Mouse (Mus musculus): ENCODE measurements around the gene Slc5a3. TPM values are rescaled to one million over a fixed set of nuclear protein-coding genes. Genes with fewer than 3 reads are reported as not detected.

The Slc5a3 gene
- polyA plus RNA-seq, 1 experiment from 2014 or later, result 0.82 TPM

- TF ChIP-seq EP300 (IDR thresholded peaks at IDR 0.05; ENCODE audit: low read depth) (no peak), CTCF (IDR thresholded peaks at IDR 0.05; ENCODE audit: low read depth) (no peak)
- no peak overlapping the region for H3K4me2 ChIP-seq (ENCODE audit: low read depth, low read length)
- H3K27ac ChIP-seq (ENCODE audit: low read depth), result no peak overlapping the region
- H3K27me3 ChIP-seq (ENCODE audit: insufficient read depth, low read length), result no peaks in the 10 kb centered on the region
- ATAC-seq (no peak), DNase-seq (no peak)
- peaks cover 6% of the 10 kb centered on the region for H3K4me1 ChIP-seq (ENCODE audit: insufficient read depth)
- H3K9ac ChIP-seq (replicated peaks), result no peak overlapping the region
- WGBS (ENCODE audit: insufficient replicate concordance), result 81% methylated on average over 10 of the region's 10 CpGs
- no peaks in the 10 kb centered on the region for H3K36me3 ChIP-seq (replicated peaks; ENCODE audit: insufficient read depth, low read length)
- H3K9me3 ChIP-seq (ENCODE audit: low read length), result no peaks in the 10 kb centered on the region
- H3K4me3 ChIP-seq (ENCODE audit: low read depth, low read length), result no peak overlapping the region
Observed at GRCm38 (mm10) chr16:92083771-92084453, 25.8 kb downstream of the Slc5a3 start.

- WGBS (ENCODE audit: insufficient replicate concordance), result 40% methylated on average over 3 of the region's 3 CpGs
- TF ChIP-seq CTCF (IDR thresholded peaks at IDR 0.05; ENCODE audit: low read depth) (no peak), EP300 (IDR thresholded peaks at IDR 0.05; ENCODE audit: low read depth) (no peak)
- Histone ChIP-seq H3K4me3 (ENCODE audit: low read depth, low read length) (no peak overlapping the region), H3K9me3 (ENCODE audit: low read length) (no peaks in the 10 kb centered on the region), H3K9ac (replicated peaks) (no peak overlapping the region), H3K27ac (ENCODE audit: low read depth) (no peak overlapping the region; the same call in 1 of the 2 replicates), H3K36me3 (replicated peaks; ENCODE audit: insufficient read depth, low read length) (no peaks in the 10 kb centered on the region), H3K4me2 (ENCODE audit: low read depth, low read length) (no peak overlapping the region), H3K27me3 (ENCODE audit: insufficient read depth, low read length) (no peaks in the 10 kb centered on the region), H3K4me1 (ENCODE audit: insufficient read depth) (peaks cover 13% of the 10 kb centered on the region)
- no peak for ATAC-seq
- no peak for DNase-seq
Observed at GRCm38 (mm10) chr16:92089225-92089624, 31.1 kb downstream of the Slc5a3 start.

- no peak overlapping the region for H3K4me2 ChIP-seq (ENCODE audit: low read depth, low read length)
- no peak for TF ChIP-seq EP300 (IDR thresholded peaks at IDR 0.05; ENCODE audit: low read depth)
- TF ChIP-seq CTCF (IDR thresholded peaks at IDR 0.05; ENCODE audit: low read depth), result no peak
- H3K27ac ChIP-seq (ENCODE audit: low read depth), result no peak overlapping the region
- H3K9ac ChIP-seq (replicated peaks), result no peak overlapping the region
- WGBS (ENCODE audit: insufficient replicate concordance), result 77% methylated on average over 5 of the region's 5 CpGs
- ATAC-seq (no peak), DNase-seq (no peak)
- H3K4me1 ChIP-seq (ENCODE audit: insufficient read depth), result peaks cover 9% of the 10 kb centered on the region
- no peaks in the 10 kb centered on the region for H3K27me3 ChIP-seq (ENCODE audit: insufficient read depth, low read length)
- no peaks in the 10 kb centered on the region for H3K9me3 ChIP-seq (ENCODE audit: low read length)
- no peak overlapping the region for H3K4me3 ChIP-seq (ENCODE audit: low read depth, low read length)
- no peaks in the 10 kb centered on the region for H3K36me3 ChIP-seq (replicated peaks; ENCODE audit: insufficient read depth, low read length)
Observed at GRCm38 (mm10) chr16:92091876-92092275, 33.8 kb downstream of the Slc5a3 start.

GRCm38 (mm10) chr16:92098351-92099051 lies 40.4 kb downstream of the Slc5a3 start:
- no peaks in the 10 kb centered on the region for H3K9me3 ChIP-seq (ENCODE audit: low read length)
- no peaks in the 10 kb centered on the region for H3K4me1 ChIP-seq (ENCODE audit: insufficient read depth)
- ATAC-seq (no peak), DNase-seq (no peak)
- peaks cover 2% of the 10 kb centered on the region; the same call in 1 of the 2 replicates for H3K36me3 ChIP-seq (replicated peaks; ENCODE audit: insufficient read depth, low read length)
- no peaks in the 10 kb centered on the region for H3K27me3 ChIP-seq (ENCODE audit: insufficient read depth, low read length)
- no peak overlapping the region for H3K4me3 ChIP-seq (ENCODE audit: low read depth, low read length)
- H3K9ac ChIP-seq (replicated peaks), result no peak overlapping the region
- H3K4me2 ChIP-seq (ENCODE audit: low read depth, low read length), result no peak overlapping the region
- TF ChIP-seq EP300 (IDR thresholded peaks at IDR 0.05; ENCODE audit: low read depth), result no peak
- TF ChIP-seq CTCF (IDR thresholded peaks at IDR 0.05; ENCODE audit: low read depth), result no peak
- H3K27ac ChIP-seq (ENCODE audit: low read depth), result no peak overlapping the region
- WGBS (ENCODE audit: insufficient replicate concordance), result 81% methylated on average over 10 of the region's 10 CpGs

- H3K4me3 ChIP-seq (ENCODE audit: low read depth, low read length), result no peak overlapping the region
- no peaks in the 10 kb centered on the region for H3K9me3 ChIP-seq (ENCODE audit: low read length)
- no peak for TF ChIP-seq EP300 (IDR thresholded peaks at IDR 0.05; ENCODE audit: low read depth)
- no peak for TF ChIP-seq CTCF (IDR thresholded peaks at IDR 0.05; ENCODE audit: low read depth)
- no peak overlapping the region for H3K4me2 ChIP-seq (ENCODE audit: low read depth, low read length)
- H3K27me3 ChIP-seq (ENCODE audit: insufficient read depth, low read length), result no peaks in the 10 kb centered on the region
- no peak for ATAC-seq
- 82% methylated on average over 16 of the region's 16 CpGs for WGBS (ENCODE audit: insufficient replicate concordance)
- H3K9ac ChIP-seq (replicated peaks), result no peak overlapping the region
- H3K36me3 ChIP-seq (replicated peaks; ENCODE audit: insufficient read depth, low read length), result peaks cover 2% of the 10 kb centered on the region; the same call in 1 of the 2 replicates
- no peaks in the 10 kb centered on the region for H3K4me1 ChIP-seq (ENCODE audit: insufficient read depth)
- no peak for DNase-seq
- H3K27ac ChIP-seq (ENCODE audit: low read depth), result no peak overlapping the region
Observed at GRCm38 (mm10) chr16:92099598-92099997, 41.5 kb downstream of the Slc5a3 start.

DNA sequence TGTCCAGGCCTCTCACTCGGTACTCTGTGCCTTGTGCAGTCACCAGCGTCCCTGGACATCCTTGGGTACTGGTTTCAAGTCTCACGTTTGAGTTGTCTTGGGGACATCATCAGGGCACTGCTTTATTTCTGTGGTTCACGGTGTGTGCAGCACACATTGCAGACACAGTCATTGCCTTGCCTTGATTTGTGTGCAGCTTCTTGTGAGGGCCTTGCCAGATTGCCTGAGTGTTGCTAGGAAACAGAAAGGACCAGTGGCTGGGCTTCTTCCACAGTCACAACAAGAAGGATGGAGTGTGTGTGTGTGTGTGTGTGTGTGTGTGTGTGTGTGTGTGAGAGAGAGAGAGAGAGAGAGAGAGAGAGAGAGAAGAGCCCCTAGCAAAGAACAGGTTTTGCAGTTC lies 42.0 kb downstream of the Slc5a3 start:
- Histone ChIP-seq H3K9me3 (ENCODE audit: low read length) (no peaks in the 10 kb centered on the region), H3K4me2 (ENCODE audit: low read depth, low read length) (no peak overlapping the region), H3K36me3 (replicated peaks; ENCODE audit: insufficient read depth, low read length) (peaks cover 2% of the 10 kb centered on the region; the same call in 1 of the 2 replicates), H3K27ac (ENCODE audit: low read depth) (no peak overlapping the region), H3K4me1 (ENCODE audit: insufficient read depth) (no peaks in the 10 kb centered on the region), H3K27me3 (ENCODE audit: insufficient read depth, low read length) (no peaks in the 10 kb centered on the region), H3K4me3 (ENCODE audit: low read depth, low read length) (no peak overlapping the region), H3K9ac (replicated peaks) (no peak overlapping the region)
- TF ChIP-seq EP300 (IDR thresholded peaks at IDR 0.05; ENCODE audit: low read depth) (no peak), CTCF (IDR thresholded peaks at IDR 0.05; ENCODE audit: low read depth) (no peak)
- DNase-seq (no peak), ATAC-seq (no peak)
- WGBS (ENCODE audit: insufficient replicate concordance), result 82% methylated on average over 4 of the region's 4 CpGs

All from liver, postnatal 0 days (tissue).